In genomic region chr1:171060392-171060791, GRCm38 (mm10) we compare ENCODE assay signal across 14 mouse cellular contexts. TPM values are rescaled to one million over a fixed set of nuclear protein-coding genes. Genes with fewer than 3 reads are reported as not detected.
DNase-seq lines count a peak whose midpoint lies in the region; ATAC-seq and TF ChIP-seq lines count a peak whose summit lies in the region.
"Had no signal": no experiment of that assay in that cellular context is flagged by ENCODE, and none has a peak within 500 bp of the region (broad histone marks: within the 10 kb centered on the region; RNA-seq: fewer than 3 reads in every experiment).

No protein-coding gene starts in this region.

- peaks cover 13% of the 10 kb centered on the region for H3K27me3 ChIP-seq in kidney, embryonic 16.5 days (ENCODE audit: insufficient read depth, low read length)
- H3K27me3 ChIP-seq in liver, embryonic 14.5 days (ENCODE audit: control insufficient read depth, insufficient read depth, low read length), result peaks cover 8% of the 10 kb centered on the region
- H3K27me3 ChIP-seq in stomach, embryonic 14.5 days (ENCODE audit: control insufficient read depth, insufficient read depth, low read length), result peaks cover 7% of the 10 kb centered on the region; the same call in 1 of the 2 replicates

- DNase-seq in kidney, adult 8-10 months, result no peak
- DNase-seq in liver, embryonic 14.5 days (ENCODE audit: low read depth in 3 of 3, low spot score in 3 of 3), result no peak
- no peak for DNase-seq in cerebellum, adult 11 months
- DNase-seq in frontal cortex, postnatal 36 days (ENCODE audit: low spot score in 2 of 2), result no peak
- no peak for DNase-seq in left cerebral cortex, postnatal 25 days (ENCODE audit: low spot score in 2 of 2)
- DNase-seq: adrenal gland, adult 8-10 months; cerebellum, postnatal 14 days; heart, postnatal 10 days; thymus, postnatal 25 days had no signal

- intact Hi-C loops in left cerebral cortex, postnatal 25 days (cut with DNase I), result no loop called here

- no peak for TF ChIP-seq EP300 in liver, embryonic 14.5 days (IDR thresholded peaks at IDR 0.05; ENCODE audit: low read depth)

- ATAC-seq in kidney, embryonic 16.5 days (ENCODE audit: low FRiP score, low TSS enrichment), result no peak
- no peak for ATAC-seq in liver, embryonic 14.5 days (ENCODE audit: insufficient read depth)
- no peak for ATAC-seq in stomach, embryonic 14.5 days (ENCODE audit: insufficient number of reproducible peaks, insufficient read depth, low FRiP score, low read depth)

- TF ChIP-seq CTCF in bone marrow macrophage, adult 2 months (IDR thresholded peaks at IDR 0.05; ENCODE audit: low read depth, low read length), result no peak
- no peak for TF ChIP-seq CTCF in liver, embryonic 14.5 days (IDR thresholded peaks at IDR 0.05; ENCODE audit: low read depth)

- 0 out of 2 replicates have a peak overlapping the region, but pooled peaks have one; percentile 2 for H3K4me2 ChIP-seq in kidney, embryonic 16.5 days (replicated peaks; ENCODE audit: low read depth, low read length)
- H3K4me2 ChIP-seq in liver, embryonic 14.5 days (ENCODE audit: low read depth), result peak overlapping the region; percentile 19
- H3K4me2 ChIP-seq in stomach, embryonic 14.5 days (replicated peaks; ENCODE audit: low read depth, low read length), result peak overlapping the region; percentile 3
- H3K4me2 ChIP-seq: forebrain, embryonic 12.5 days; limb, embryonic 12.5 days had no signal

- no peaks in the 10 kb centered on the region for H3K36me3 ChIP-seq in kidney, embryonic 16.5 days (ENCODE audit: insufficient read depth, low read length)
- H3K36me3 ChIP-seq in liver, embryonic 14.5 days (replicated peaks; ENCODE audit: control insufficient read depth, insufficient read depth, low read depth), result no peaks in the 10 kb centered on the region
- no peaks in the 10 kb centered on the region for H3K36me3 ChIP-seq in stomach, embryonic 14.5 days (ENCODE audit: control insufficient read depth, insufficient read depth, low read length)
- H3K36me3 ChIP-seq: forebrain, embryonic 12.5 days; limb, embryonic 12.5 days had no signal

- 39% methylated on average over 10 of the region's 10 CpGs for WGBS in kidney, embryonic 16.5 days
- WGBS in liver, embryonic 14.5 days (ENCODE audit: insufficient replicate concordance), result 4% methylated on average over 10 of the region's 10 CpGs
- 23% methylated on average over 10 of the region's 10 CpGs for WGBS in stomach, embryonic 14.5 days

- H3K9ac ChIP-seq in kidney, embryonic 16.5 days (replicated peaks; ENCODE audit: low read length), result no peak overlapping the region
- no peak overlapping the region for H3K9ac ChIP-seq in liver, embryonic 14.5 days (replicated peaks)
- H3K9ac ChIP-seq in stomach, embryonic 14.5 days (replicated peaks; ENCODE audit: low read depth, low read length), result no peak overlapping the region
- H3K9ac ChIP-seq: forebrain, embryonic 12.5 days; limb, embryonic 12.5 days had no signal

- peaks cover 4% of the 10 kb centered on the region; the same call in 1 of the 2 replicates for H3K4me1 ChIP-seq in kidney, embryonic 16.5 days (ENCODE audit: insufficient read depth, low read length)
- peaks cover 37% of the 10 kb centered on the region for H3K4me1 ChIP-seq in bone marrow macrophage, adult 2 months (ENCODE audit: control insufficient read depth, insufficient read depth, low read length)
- peaks cover 0 to 9% of the 10 kb centered on the region in 2 experiments; a peak in 3 of 4 replicates for H3K4me1 ChIP-seq in liver, embryonic 14.5 days (replicated peaks; ENCODE audit: control insufficient read depth in 2 of 2, insufficient read depth in 2 of 2, low read length in 1 of 2)
- 0 out of 2 replicates have a peak, but pooled peaks cover 3% of the 10 kb centered on the region for H3K4me1 ChIP-seq in stomach, embryonic 14.5 days (ENCODE audit: control insufficient read depth, insufficient read depth, low read length)

- TF ChIP-seq POLR2A in bone marrow macrophage, adult 2 months (IDR thresholded peaks at IDR 0.05; ENCODE audit: borderline replicate concordance, low read depth, low read length), result no peak

- no peak overlapping the region for H3K4me3 ChIP-seq in kidney, embryonic 16.5 days (ENCODE audit: low read length)
- H3K4me3 ChIP-seq in bone marrow macrophage, adult 2 months (ENCODE audit: insufficient read depth, low read length), result no peak overlapping the region
- H3K4me3 ChIP-seq in liver, embryonic 14.5 days (ENCODE audit: insufficient read depth in 1 of 2, low read depth in 2 of 2, low read length in 2 of 2), result peak overlapping the region in 1 of 2 experiments; percentile 5; a peak in 2 of 4 replicates
- no peak overlapping the region for H3K4me3 ChIP-seq in stomach, embryonic 14.5 days (ENCODE audit: low read depth, low read length)
- H3K4me3 ChIP-seq: forebrain, embryonic 12.5 days; limb, embryonic 12.5 days had no signal

- no peaks in the 10 kb centered on the region for H3K9me3 ChIP-seq in kidney, embryonic 16.5 days (ENCODE audit: low read length)
- no peaks in the 10 kb centered on the region for H3K9me3 ChIP-seq in liver, embryonic 14.5 days (ENCODE audit: control insufficient read depth, low read length)
- no peaks in the 10 kb centered on the region; the same call in 1 of the 2 replicates for H3K9me3 ChIP-seq in stomach, embryonic 14.5 days (ENCODE audit: control insufficient read depth, low read depth, low read length)
- H3K9me3 ChIP-seq: forebrain, embryonic 12.5 days had no signal

- H3K27ac ChIP-seq in kidney, embryonic 16.5 days (ENCODE audit: low read length), result no peak overlapping the region
- H3K27ac ChIP-seq in bone marrow macrophage, adult 2 months (ENCODE audit: insufficient read depth, low read depth, low read length), result peak overlapping the region; percentile 19
- H3K27ac ChIP-seq in liver, embryonic 14.5 days, result no peak overlapping the region
- H3K27ac ChIP-seq in stomach, embryonic 14.5 days (ENCODE audit: low read length), result no peak overlapping the region
- H3K27ac ChIP-seq: forebrain, embryonic 12.5 days; limb, embryonic 12.5 days had no signal

RNA-seq across cellular contexts. Expression of gene Fcgr3, which starts 4.3 kb away (rescaled TPM):
- 8.8 and 9.0 TPM in 2 replicates for polyA plus RNA-seq in kidney, embryonic 16.5 days (2015; fragmentation: Nextera tagmentation; extraction: Ambion mirVana)
- 1,121 and 1,154 TPM in 2 replicates for polyA plus RNA-seq in bone marrow macrophage, adult 2 months (2012; ENCODE audit: insufficient read depth, insufficient read length, missing spikeins)
- 12.7 and 14.6 TPM in 2 replicates for polyA plus RNA-seq in liver, embryonic 14.5 days (2012; rRNA removed)
- polyA plus RNA-seq in liver, embryonic 14.5 days (2014; fragmentation: Nextera tagmentation; extraction: Ambion mirVana), result 19.2 and 24.6 TPM in 2 replicates
- polyA plus RNA-seq in stomach, embryonic 14.5 days (2014; fragmentation: Nextera tagmentation; extraction: Ambion mirVana), result 11.1 and 14.8 TPM in 2 replicates
- total RNA-seq in left cerebral cortex, postnatal 25 days (2021), result 10 to 100 TPM; 13.8 TPM

RNA-seq across cellular contexts. Expression of gene Fcgr4, which starts 41.7 kb away (rescaled TPM):
- 0.87 and 1.3 TPM in 2 replicates for polyA plus RNA-seq in kidney, embryonic 16.5 days (2015; fragmentation: Nextera tagmentation; extraction: Ambion mirVana)
- polyA plus RNA-seq in bone marrow macrophage, adult 2 months (2012; ENCODE audit: insufficient read depth, insufficient read length, missing spikeins), result 84.3 and 86.6 TPM in 2 replicates
- polyA plus RNA-seq in liver, embryonic 14.5 days (2012; rRNA removed), result 1.9 and 2.6 TPM in 2 replicates
- polyA plus RNA-seq in liver, embryonic 14.5 days (2014; fragmentation: Nextera tagmentation; extraction: Ambion mirVana), result 1.7 and 2.0 TPM in 2 replicates
- polyA plus RNA-seq in stomach, embryonic 14.5 days (2014; fragmentation: Nextera tagmentation; extraction: Ambion mirVana), result 0.74 and 0.91 TPM in 2 replicates
- total RNA-seq in left cerebral cortex, postnatal 25 days (2021), result not detected
- total RNA-seq: heart, postnatal 10 days had no signal

RNA-seq across cellular contexts. Expression of gene Cfap126, which starts 53.3 kb away (rescaled TPM):
- 2.9 and 3.0 TPM in 2 replicates for polyA plus RNA-seq in kidney, embryonic 16.5 days (2015; fragmentation: Nextera tagmentation; extraction: Ambion mirVana)
- polyA plus RNA-seq in bone marrow macrophage, adult 2 months (2012; ENCODE audit: insufficient read depth, insufficient read length, missing spikeins), result 4.5 and 5.7 TPM in 2 replicates
- polyA plus RNA-seq in liver, embryonic 14.5 days (2012; rRNA removed), result 1.8 and 2.2 TPM in 2 replicates
- 1.9 and 2.6 TPM in 2 replicates for polyA plus RNA-seq in liver, embryonic 14.5 days (2014; fragmentation: Nextera tagmentation; extraction: Ambion mirVana)
- 2.6 and 2.8 TPM in 2 replicates for polyA plus RNA-seq in stomach, embryonic 14.5 days (2014; fragmentation: Nextera tagmentation; extraction: Ambion mirVana)
- total RNA-seq in left cerebral cortex, postnatal 25 days (2021), result under 1 TPM; 0.34 to 0.43 TPM

Comparison
In these comparisons a context has a peak if more than half of its experiments do, and no peak if none do; other contexts are left out.
1. RNA of gene Fcgr3, which starts 4.3 kb away (polyA plus RNA-seq): 1,121 to 1,154 TPM in bone marrow macrophage, adult 2 months; 12.7 to 24.6 TPM in liver, embryonic 14.5 days, 11.1 to 14.8 TPM in stomach, embryonic 14.5 days and 8.8 to 9.0 TPM in kidney, embryonic 16.5 days; every median in the first group is over 10 times any median in the second.
2. RNA of gene Fcgr4, which starts 41.7 kb away (polyA plus RNA-seq): 84.3 to 86.6 TPM in bone marrow macrophage, adult 2 months; 1.7 to 2.6 TPM in liver, embryonic 14.5 days, 0.87 to 1.3 TPM in kidney, embryonic 16.5 days and 0.74 to 0.91 TPM in stomach, embryonic 14.5 days; every median in the first group is over 10 times any median in the second.
3. Peak in every context shown above with its lines, with median percentiles within 50 percentile points of each other: H3K4me2 ChIP-seq.